Mouse (Mus musculus) brain, embryonic 18.5 days (tissue): ENCODE data around the gene Abcc6.

Experiments used
- DNase-seq: peaks from one replicate; pipeline ENCODE4 v3.0.0-alpha.2; 2012; ENCODE audit warnings: low read depth, low spot score

The Abcc6 gene

GRCm38 (mm10) chr7:46030145-46030488 lies at the start of gene Abcc6:
TSS of gene Abcc6 (minus strand) at chr7:46030302.
- no peak for DNase-seq

GRCm38 (mm10) chr7:46077675-46078074 lies 47.6 kb upstream of the Abcc6 start:
- no peak for DNase-seq

GRCm38 (mm10) chr7:46076844-46077243 lies 46.7 kb upstream of the Abcc6 start:
- no peak for DNase-seq

GRCm38 (mm10) chr7:46068831-46069230 lies 38.7 kb upstream of the Abcc6 start:
- DNase-seq = no peak

- DNase-seq = no peak
Observed at GRCm38 (mm10) chr7:46063296-46063695, 33.2 kb upstream of the Abcc6 start.

GRCm38 (mm10) chr7:46061614-46062013 lies 31.5 kb upstream of the Abcc6 start:
- no peak for DNase-seq

GRCm38 (mm10) chr7:46060688-46061087 lies 30.6 kb upstream of the Abcc6 start:
- no peak for DNase-seq

- DNase-seq = no peak
Observed at GRCm38 (mm10) chr7:46058882-46059281, 28.8 kb upstream of the Abcc6 start.

GRCm38 (mm10) chr7:46053566-46053965 lies 23.5 kb upstream of the Abcc6 start:
- DNase-seq = no peak

GRCm38 (mm10) chr7:46052161-46052821 lies 22.2 kb upstream of the Abcc6 start:
- no peak for DNase-seq

GRCm38 (mm10) chr7:46049981-46050380 lies 19.9 kb upstream of the Abcc6 start:
- no peak for DNase-seq

- DNase-seq = no peak
Observed at GRCm38 (mm10) chr7:46047873-46048562, 17.9 kb upstream of the Abcc6 start.

- no peak for DNase-seq
Observed at GRCm38 (mm10) chr7:46045882-46046281, 15.8 kb upstream of the Abcc6 start.

- no peak for DNase-seq
Observed at GRCm38 (mm10) chr7:46044106-46044505, 14.0 kb upstream of the Abcc6 start.

- no peak for DNase-seq
Observed at GRCm38 (mm10) chr7:46039873-46040272, 9.8 kb upstream of the Abcc6 start.

GRCm38 (mm10) chr7:46037433-46037832 lies 7.3 kb upstream of the Abcc6 start:
- no peak for DNase-seq

GRCm38 (mm10) chr7:46035468-46035867 lies 5.4 kb upstream of the Abcc6 start:
- no peak for DNase-seq

- no peak for DNase-seq
Observed at GRCm38 (mm10) chr7:46034991-46035390, 4.9 kb upstream of the Abcc6 start.

- DNase-seq = no peak
Observed at GRCm38 (mm10) chr7:46033870-46034337, 3.8 kb upstream of the Abcc6 start.

GRCm38 (mm10) chr7:46033109-46033869 lies 3.2 kb upstream of the Abcc6 start, which contains the start of gene Nomo1:
TSS of gene Nomo1 (plus strand) at chr7:46033698.
- peak; percentile 86 for DNase-seq

GRCm38 (mm10) chr7:46031075-46031474 lies 973 bp upstream of the Abcc6 start:
- no peak for DNase-seq
